Mouse (Mus musculus): ENCODE results near the gene Oma1. TPM values are rescaled to one million over a fixed set of nuclear protein-coding genes. Genes with fewer than 3 reads are reported as not detected.

The Oma1 gene
- polyA plus RNA-seq, 1 experiment = 4.0 TPM

DNA sequence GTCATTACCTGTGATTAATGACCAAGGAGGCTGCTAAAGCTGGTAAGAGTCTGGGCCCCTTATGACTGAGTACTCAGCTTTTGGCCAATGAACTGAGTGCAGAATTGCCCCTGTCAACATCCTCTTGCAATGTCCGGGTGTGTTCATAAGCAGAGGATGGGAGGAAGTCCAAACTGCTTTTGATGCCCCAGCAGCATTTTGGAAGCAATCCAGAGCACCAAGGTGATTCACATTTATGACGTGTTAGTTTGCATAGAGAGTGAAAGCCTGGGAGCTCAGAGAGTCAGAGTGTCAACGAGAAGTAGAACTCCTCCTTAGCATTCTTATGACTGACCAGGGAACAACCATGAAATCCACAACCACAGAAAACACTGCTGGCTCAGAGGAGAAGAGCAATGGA, 91.7 kb downstream of the Oma1 start:
- 17% methylated on average over 3 of the region's 3 CpGs for WGBS
- H3K4me3 ChIP-seq (ENCODE audit: low read depth, low read length) = no peak overlapping the region
- H3K27me3 ChIP-seq (ENCODE audit: control insufficient read depth, insufficient read depth, low read length) = no peaks in the 10 kb centered on the region
- TF ChIP-seq POLR2A (IDR thresholded peaks at IDR 0.05; ENCODE audit: low read depth, low read length) (no peak), CTCF (IDR thresholded peaks at IDR 0.05; ENCODE audit: extremely low read depth, insufficient read length, insufficient replicate concordance, low read depth, low read length) (no peak)
- H3K4me1 ChIP-seq (ENCODE audit: control insufficient read depth, insufficient read depth, insufficient read length, low read length) = no peaks in the 10 kb centered on the region
- H3K36me3 ChIP-seq (ENCODE audit: control insufficient read depth, insufficient read depth, low read length) = no peaks in the 10 kb centered on the region
- H3K27ac ChIP-seq (ENCODE audit: insufficient read depth, low read depth, low read length) = no peak overlapping the region

DNA sequence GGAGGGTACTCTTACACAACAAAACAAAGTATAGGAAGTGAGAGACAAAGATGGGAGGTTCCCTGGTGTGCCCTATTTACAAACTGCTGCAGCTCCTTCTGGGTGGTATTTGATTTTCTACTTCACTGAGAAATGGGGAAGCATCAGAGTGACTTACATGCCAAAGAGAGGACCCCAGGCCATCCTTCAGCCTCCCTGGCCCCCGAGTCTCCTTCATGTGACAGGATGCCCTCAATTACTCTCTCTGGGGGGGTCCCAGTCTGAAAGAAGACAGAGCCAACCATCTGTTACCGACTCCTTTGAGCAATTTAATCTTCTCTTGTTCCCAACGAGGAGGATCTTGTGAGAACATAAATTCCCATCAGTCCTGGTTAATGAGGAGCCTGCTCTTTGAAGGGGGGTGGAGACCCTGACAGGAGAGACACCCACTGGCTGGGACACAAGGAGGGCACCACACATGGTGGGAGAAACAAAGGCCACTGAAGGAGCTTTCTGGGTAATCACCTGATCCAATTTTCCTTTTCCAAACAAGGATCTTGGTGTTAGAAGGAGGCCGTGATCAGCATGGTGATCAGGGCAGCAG, 96.7 kb downstream of the Oma1 start:
- no peak overlapping the region for H3K27ac ChIP-seq (ENCODE audit: insufficient read depth, low read depth, low read length)
- 34% methylated on average over 4 of the region's 4 CpGs for WGBS
- no peaks in the 10 kb centered on the region for H3K4me1 ChIP-seq (ENCODE audit: control insufficient read depth, insufficient read depth, insufficient read length, low read length)
- no peak for TF ChIP-seq CTCF (IDR thresholded peaks at IDR 0.05; ENCODE audit: extremely low read depth, insufficient read length, insufficient replicate concordance, low read depth, low read length)
- TF ChIP-seq POLR2A (IDR thresholded peaks at IDR 0.05; ENCODE audit: low read depth, low read length) = no peak
- H3K27me3 ChIP-seq (ENCODE audit: control insufficient read depth, insufficient read depth, low read length) = no peaks in the 10 kb centered on the region
- H3K4me3 ChIP-seq (ENCODE audit: low read depth, low read length) = no peak overlapping the region
- H3K36me3 ChIP-seq (ENCODE audit: control insufficient read depth, insufficient read depth, low read length) = no peaks in the 10 kb centered on the region

Other genes with a start within 250 kb of the Oma1 start
- gene Mier1, start 199.4 kb upstream of the Oma1 start, polyA plus RNA-seq (2012; rRNA removed) = 2.4 and 6.2 TPM in 2 replicates
- 0.09 and 0.10 TPM in 2 replicates for gene Wdr78, start 199.3 kb upstream of the Oma1 start, polyA plus RNA-seq (2012; rRNA removed)
- gene Slc35d1, start 98.6 kb upstream of the Oma1 start, polyA plus RNA-seq (2012; rRNA removed) = 6.3 and 10.2 TPM in 2 replicates
- gene 4921539E11Rik, start 22.9 kb upstream of the Oma1 start, polyA plus RNA-seq (2012; rRNA removed) = not detected in 2 replicates

Data from small intestine, adult 2 months (tissue).